Mouse (Mus musculus) large intestine, adult 2 months (tissue): ENCODE results near the gene Ptges2. TPM values are rescaled to one million over a fixed set of nuclear protein-coding genes. Genes with fewer than 3 reads are reported as not detected.

Source experiments
- DNase-seq: peaks from one replicate; pipeline ENCODE4 v3.0.0-alpha.2; 2012; ENCODE audit warnings: low read depth, low spot score
- WGBS: fragments of 180-500 bp; shearing (Covaris S2); methylation state at CpG from one replicate; pipeline ENCODE4 v1.1.7; 2018; 5-methylcytosine and 5-hydroxymethylcytosine counted together
- polyA plus RNA-seq: library from polyadenylated mRNA; depleted of rRNA; stranded (reverse); fragments of >200 nt; gene quantifications from 2 replicates; pipeline ENCODE4 v1.2.3, GENCODE M21; 2012

The Ptges2 gene
- polyA plus RNA-seq, 1 experiment: 50.3 TPM

DNA sequence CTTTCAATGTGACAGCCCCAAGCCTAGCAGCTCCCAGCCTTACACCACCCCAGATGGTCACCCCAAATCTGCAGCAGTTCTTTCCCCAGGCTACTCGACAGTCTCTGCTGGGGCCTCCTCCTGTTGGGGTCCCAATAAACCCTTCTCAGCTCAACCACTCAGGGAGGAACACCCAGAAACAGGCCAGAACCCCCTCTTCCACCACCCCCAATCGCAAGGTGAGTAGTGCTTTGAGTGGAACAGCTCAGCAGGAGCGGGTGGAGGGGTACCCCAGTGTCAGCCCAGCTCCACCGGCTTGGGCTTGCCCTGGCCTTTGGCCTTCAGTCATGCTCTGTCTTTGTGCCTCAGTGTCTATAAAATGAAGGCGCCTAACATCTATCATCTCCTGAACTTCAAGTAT, 28.4 kb upstream of the Ptges2 start:
- 91% methylated on average over 5 of the region's 5 CpGs for WGBS
- DNase-seq: no peak

DNA sequence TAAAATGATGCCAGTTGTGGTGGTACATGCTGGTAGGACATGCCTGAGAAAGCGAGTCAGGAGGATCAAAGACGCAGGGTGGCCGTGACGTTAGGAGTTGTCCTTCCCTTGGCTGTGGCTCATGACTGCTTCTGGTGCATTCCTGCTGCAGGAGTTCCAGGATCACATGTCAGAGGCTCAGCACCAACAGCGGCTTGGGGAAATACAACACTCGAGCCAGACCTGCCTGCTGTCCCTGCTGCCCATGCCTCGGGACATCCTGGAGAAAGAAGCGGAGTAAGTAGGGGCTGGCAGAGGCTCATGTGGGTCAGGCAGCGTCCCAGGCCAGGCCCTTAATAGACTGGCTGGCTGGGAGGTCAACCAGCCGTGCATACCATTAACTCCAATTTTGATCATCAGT, 21.5 kb upstream of the Ptges2 start:
- WGBS: 91% methylated on average over 10 of the region's 10 CpGs
- DNase-seq: no peak

DNA sequence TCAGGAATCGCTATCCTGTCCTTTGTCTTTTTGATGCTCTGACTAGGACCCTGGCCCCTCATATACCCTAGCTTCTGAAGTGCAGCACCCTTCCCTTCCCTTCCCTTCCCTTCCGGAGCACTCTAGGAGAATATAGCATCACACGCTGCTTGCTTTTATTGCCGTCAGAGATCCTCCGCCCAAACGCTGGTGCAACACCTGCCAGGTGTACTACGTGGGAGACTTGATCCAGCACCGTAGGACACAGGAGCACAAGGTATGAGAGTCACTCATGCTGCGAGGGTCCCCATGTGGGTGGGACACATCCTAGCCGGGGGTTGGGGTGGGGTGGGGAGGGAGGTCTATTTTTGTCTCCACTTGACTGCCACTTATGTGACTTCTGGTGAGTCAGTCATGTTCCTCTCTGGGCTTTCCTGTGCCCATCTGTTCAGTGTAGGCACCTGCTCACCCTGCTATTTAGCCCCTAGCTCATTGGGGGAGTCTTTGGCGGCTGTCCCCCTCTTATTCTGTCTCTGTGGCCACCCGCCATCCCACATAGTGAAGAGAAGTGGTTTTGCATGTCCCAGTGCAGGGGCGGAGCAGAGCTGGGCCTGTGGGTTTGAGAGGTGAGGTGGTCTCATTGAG, 20.3 kb upstream of the Ptges2 start:
- 70% methylated on average over 13 of the region's 13 CpGs for WGBS
- no peak for DNase-seq

DNA sequence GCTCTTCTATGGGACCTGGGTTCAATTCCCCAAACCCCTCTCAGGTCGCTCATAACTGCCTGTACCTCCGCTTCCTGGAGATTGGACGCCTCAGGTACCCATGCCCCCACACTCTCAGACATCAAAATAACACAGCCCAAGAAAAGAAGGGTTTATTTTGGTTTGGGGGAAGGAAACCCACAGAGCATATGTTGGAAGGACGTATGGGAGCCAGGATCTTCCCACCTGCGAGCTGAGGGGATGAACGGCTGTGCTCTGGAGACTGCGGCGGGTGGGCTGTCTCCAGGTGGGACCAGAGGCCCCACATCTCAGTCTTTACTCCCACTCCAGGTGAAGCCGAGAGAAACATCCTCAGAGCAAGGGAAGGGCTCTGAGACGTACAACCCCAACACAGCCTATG, 18.7 kb upstream of the Ptges2 start:
- 94% methylated on average over 10 of the region's 10 CpGs for WGBS
- DNase-seq: no peak

DNA sequence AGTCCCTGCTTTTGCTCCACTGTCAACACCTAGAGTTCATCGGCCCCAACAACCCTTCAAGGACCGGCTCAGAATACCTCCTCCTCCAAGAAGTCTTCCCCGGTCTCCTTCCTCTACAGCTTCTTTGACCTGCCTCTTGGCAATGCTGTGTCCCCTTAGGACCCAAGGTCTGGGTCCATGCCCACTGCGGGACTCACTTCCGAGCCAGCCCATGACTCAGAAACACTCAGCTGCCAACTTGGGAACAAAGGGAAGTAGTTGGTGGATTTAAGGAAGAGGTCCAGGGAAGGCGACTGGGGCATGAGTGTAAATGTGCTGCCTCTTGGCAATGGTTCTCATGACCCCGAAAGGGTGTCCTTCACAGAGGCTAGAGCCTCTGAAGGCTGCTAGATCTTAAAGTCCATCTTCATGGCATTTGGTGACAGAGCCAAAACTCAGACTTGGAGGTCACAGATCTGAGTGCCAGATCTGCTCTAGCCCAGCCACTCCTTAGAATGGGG, 15.6 kb upstream of the Ptges2 start:
- DNase-seq: no peak
- WGBS: 76% methylated on average over 7 of the region's 7 CpGs

DNA sequence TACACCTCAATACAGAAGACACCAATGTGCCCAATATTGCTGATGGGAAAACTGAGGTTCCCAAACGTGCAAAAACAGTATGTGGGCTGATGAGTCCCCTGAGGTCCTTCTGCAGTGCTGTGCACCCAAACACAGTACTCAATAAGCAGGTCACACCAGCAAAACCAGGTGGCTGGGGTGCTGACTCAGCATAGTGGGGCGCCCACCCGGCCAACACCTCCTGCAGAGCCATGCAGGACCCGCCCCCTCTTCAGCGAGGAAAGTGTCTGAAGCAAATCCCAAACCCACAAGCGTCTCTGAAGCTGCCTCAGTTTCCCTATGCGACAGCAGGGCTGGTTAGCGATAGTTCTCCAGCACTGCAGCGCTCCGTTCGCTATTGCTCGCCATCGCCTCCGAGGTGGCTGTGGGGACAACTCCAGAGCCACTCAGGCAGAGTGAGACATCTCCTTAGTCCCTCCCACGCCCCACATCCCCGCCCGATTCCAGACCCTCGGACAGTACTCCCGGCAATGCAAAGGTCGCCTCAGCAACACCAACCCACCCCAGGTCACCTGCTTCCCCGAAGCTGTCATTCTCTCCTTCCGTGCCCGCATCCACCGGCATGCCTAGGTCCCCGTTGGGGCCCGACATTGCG, 14.4 kb upstream of the Ptges2 start:
- no peak for DNase-seq
- WGBS: under 1% methylated on average over 27 of the region's 27 CpGs

DNA sequence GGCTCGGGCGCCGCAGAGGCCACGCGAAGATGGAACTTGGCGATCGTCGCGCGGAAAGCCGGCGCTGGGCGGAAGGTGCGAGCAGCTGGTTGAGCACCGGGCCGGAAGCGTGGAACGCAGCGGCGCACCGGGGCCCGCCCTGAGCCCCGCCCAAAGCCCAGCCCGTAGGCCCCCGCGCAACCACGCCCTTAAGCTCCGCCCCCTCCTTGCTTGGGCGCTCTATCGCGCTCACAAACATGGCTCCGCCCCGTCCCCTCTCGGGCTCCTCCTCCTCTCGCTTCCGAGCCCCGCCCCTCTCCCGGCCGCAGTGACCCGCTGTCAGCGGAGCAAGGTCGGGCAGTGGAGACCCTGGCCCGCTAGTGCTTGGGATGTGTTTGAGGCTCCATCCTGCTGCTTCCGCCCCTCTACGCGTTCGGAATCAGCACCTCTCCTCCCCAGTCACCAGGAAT, 13.9 kb upstream of the Ptges2 start, which contains the start of gene 1110008P14Rik:
1110008P14Rik (minus strand) TSS at position 164 of the 449 bp plus-strand sequence.
- WGBS: under 1% methylated on average over 43 of the region's 47 CpGs
- DNase-seq: peak; percentile 87

DNA sequence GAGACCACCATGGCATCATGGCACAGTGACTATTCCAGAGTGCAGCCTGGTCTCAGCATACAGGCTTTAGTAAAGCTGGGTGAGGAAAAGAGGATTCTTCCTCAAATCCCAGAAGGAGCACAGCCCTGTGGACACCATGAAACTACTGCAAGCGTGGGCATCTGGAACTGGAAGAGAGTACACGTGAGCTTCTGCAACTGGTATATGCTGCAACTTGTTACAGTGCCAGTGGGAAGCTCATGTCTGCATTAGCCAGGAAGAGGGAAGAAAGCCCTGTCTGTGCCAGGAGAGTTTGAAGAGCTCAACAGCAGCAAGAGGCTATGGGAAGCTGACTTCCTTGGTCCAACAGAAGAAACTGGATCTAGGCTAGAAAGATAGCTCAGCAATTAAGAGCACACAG, 13.0 kb upstream of the Ptges2 start:
- DNase-seq: no peak
- 73% methylated on average over 2 of the region's 2 CpGs for WGBS

DNA sequence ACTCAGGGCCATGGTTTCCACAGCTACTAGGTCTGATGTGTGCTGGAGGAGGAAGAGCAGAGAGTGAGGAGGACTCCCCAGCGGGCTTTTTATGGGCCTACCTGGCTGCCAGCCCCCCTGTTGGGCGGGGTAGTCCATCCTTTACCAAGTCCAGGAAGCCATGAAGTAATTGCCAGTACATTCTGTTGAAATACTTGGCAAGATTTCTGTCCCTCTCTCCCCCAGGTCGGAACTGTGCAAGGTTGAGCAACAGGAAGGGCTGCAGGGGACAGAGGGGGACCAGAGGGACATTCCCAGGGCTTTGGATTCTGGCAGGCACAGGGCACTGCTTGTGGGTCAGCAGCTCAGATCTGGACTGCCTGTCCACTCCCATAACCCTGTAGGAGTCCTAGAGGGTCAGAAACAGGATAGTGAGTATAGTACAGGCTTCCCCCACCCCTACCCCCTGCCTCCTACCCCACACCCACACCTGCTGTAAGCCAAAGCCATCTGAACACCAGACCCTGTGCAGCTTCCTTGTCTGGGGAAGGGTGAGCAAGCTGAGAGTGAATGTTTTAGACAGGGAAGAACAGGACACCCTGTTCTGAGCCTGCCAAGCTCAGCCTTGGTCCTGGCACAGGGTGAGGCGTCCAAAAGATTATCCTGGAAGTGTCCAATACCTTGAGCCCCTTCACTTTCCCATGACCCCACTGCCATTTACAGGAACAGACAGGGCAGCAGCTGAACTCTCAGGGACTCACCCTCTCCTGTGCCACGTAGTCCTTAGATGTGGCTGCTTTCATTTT, 7.8 kb upstream of the Ptges2 start, which contains the start of gene Lcn2:
Lcn2 (minus strand) TSS at position 547 of the 785 bp plus-strand sequence.
- DNase-seq: no peak
- WGBS: 44% methylated on average over 5 of the region's 5 CpGs

DNA sequence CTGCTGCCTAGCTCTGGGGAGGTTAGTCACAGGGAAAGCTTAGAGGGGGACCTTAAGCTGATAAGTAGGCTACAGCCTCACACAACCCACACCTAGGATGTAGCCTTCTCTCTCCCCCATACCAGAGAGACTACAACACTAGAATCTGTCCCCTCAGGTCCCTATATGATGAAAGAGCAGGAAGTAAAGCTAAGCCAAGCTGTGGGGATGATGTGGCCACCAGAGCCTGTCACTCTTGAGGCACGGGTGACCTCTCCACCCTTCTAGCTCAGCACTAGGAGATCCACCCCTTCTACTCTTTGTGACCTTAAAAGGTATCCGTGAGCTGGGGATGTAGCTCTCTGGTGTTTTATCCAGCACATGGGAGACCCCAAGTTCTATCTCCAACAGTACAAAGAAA, 6.5 kb upstream of the Ptges2 start:
- no peak for DNase-seq
- WGBS: 79% methylated on average over 2 of the region's 2 CpGs

DNA sequence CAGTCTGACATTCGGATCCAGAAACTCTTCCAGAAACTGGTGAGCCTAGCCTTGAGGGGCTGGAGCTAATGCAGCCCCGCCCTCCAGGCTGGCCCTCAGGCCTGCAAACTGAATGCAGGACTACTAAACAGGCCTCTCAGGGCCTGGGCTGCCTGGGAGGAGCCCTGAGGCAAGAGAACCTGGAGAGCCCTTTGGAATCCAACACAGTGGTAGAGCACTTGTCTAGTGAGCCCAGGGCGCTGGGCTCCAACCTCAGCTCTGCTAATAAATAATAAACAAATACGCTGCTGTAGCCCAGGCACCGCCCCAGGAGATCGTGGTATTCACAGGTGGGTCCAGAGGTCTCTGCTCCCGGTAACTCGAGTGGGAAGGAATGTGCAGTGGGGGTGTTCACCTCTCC, 4.8 kb upstream of the Ptges2 start:
- WGBS: 75% methylated on average over 8 of the region's 8 CpGs
- DNase-seq: no peak

DNA sequence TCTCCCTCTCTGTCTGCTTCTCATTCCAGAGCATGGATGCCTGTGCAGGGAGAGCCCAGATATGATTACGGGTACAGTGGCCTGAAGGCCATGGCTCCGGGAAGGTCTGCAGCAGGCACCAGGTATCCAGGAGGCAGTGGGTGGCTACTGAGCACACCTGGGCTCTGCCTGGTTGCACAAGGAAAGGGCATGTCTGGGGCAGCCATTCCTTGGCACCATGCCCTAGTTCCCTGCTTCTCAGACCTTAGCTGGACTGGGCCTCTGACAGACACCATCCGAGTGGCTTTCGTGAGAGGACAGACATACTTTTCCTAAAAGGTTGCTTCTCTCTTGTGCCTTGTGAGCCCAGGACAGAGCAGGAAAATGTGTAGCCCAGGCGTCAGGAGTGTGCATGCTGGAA, 3.6 kb upstream of the Ptges2 start:
- 67% methylated on average over 5 of the region's 5 CpGs for WGBS
- no peak for DNase-seq

DNA sequence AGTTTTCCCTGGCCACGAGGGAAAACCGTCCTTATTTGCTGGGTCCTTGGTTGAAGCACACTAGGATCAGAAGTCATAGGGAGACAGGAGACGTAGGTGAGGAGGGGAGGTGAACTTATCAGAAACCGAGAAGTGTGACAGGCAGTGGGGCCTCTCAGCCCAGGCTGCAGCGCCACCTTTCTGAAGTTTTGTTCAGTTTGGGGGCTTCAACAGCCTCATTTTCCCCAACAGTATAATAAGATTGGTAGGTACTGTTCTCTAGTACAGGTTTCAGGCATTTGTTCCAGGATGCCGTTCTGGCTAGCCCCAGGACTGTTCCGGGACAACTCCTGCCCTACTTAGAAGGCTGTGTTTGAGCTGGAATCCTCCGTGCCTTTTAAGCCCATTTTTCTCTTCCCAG, 723 bp upstream of the Ptges2 start:
- WGBS: 1% methylated on average over 8 of the region's 8 CpGs
- no peak for DNase-seq

DNA sequence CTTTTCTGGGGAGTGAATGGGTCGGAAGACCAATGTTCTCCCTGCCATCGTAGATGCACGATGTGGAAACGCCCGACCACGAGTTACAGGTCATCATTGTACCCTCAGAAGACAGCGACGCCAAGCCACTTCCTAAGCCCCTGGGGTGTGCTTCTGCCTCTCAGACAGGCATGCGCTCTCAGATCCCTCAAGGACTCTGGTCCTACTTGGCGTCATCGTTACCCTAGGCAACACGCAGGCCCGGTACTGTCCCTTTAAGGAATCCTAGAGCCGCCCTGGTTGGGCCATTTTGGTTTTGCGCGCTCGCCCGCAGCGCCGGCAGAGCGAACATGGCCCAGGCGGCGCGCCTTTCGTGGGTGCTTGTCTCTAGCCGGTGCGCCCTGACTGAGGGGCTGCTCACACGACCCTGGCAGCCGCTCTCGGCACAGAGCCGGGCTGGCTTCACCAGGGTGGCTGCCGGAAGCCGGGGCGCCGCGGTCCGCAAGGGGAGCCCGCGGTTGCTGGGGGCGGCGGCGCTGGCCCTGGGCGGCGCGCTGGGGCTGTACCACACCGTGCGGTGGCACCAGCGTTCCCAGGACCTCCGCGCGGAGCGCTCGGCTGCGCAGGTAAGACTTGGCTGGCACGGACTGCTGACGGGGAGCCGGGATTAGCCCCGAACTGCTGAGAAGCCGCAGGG, 388 bp downstream of the Ptges2 start:
- under 1% methylated on average over 59 of the region's 59 CpGs for WGBS
- peak; percentile 84 for DNase-seq

DNA sequence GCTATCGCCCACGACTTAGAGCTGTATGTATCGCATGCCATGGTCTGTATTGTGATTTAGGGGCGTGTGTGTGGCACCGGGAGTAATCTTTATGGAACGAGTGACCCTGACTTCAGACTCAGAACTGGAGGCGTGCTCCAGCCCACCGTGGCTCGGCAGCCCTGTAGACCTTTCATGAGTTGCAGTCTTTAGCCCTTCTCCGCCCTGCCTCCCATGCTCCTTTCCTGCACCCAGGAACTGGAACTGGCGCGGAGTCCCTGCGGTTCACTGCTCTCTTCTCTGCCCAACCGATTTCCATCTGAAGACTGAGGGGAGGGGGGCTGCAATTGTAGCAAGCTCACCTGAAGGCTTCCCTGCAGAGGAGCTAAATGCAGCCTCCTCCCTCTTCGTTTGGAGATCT, 999 bp downstream of the Ptges2 start:
- DNase-seq: no peak

DNA sequence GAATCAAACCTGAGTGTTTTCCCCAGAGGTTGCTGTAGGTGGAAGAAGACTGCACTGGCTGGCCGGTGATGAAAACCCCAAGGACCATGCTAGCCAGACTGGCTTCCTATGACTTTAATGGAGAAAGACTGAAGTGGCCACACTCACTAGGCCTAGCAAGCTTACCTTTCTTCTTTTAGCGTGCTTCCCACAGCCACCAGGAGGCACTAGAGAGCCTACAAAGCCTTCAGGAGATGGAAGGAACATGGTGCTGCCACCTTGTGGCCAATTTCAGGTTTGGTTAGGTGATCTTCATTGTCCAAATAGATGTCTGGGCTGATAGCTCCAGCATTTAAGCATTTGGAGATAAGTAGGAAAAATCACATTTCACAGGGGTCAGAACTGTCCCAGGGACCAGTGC, 9.0 kb downstream of the Ptges2 start:
- WGBS: 20% methylated on average over 2 of the region's 2 CpGs
- DNase-seq: peak; percentile 100

More for the DNA sequence above, 999 bp downstream of the Ptges2 start:
- 0% methylated on average over 15 of the region's 15 CpGs for WGBS

DNA sequence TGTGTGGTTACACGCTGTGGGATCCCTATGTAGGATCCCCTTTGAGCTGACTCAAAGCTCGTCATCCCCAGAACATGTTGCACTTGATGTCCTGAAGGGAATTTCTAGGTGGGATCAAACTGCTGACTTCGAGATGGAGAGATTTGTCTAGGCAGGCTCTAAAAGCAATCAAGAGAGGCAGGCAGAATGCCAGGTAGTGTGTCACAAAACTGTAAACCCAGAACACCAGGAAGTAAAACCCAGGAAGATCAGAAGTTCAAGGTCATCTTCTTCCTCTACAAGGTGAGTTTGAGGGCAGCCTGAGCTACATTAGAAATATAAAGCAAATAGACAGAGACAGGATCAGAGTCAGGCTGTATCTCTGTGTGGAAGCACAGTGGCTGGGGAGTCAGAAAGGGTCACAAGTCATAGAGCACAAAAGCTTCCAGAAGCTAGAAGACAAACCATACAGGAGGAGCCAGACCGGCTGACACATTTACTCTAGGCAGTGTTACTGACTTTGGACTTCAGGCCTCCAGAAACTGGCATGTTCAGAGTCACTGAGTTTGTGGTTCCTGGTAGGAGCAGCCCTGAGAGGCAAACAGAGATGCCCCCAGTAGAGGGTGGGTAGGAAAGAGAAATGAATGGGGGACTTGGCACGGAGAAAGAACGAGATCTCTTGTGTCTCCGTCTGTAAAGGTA, 11.6 kb downstream of the Ptges2 start:
- no peak for DNase-seq
- 74% methylated on average over 7 of the region's 7 CpGs for WGBS

DNA sequence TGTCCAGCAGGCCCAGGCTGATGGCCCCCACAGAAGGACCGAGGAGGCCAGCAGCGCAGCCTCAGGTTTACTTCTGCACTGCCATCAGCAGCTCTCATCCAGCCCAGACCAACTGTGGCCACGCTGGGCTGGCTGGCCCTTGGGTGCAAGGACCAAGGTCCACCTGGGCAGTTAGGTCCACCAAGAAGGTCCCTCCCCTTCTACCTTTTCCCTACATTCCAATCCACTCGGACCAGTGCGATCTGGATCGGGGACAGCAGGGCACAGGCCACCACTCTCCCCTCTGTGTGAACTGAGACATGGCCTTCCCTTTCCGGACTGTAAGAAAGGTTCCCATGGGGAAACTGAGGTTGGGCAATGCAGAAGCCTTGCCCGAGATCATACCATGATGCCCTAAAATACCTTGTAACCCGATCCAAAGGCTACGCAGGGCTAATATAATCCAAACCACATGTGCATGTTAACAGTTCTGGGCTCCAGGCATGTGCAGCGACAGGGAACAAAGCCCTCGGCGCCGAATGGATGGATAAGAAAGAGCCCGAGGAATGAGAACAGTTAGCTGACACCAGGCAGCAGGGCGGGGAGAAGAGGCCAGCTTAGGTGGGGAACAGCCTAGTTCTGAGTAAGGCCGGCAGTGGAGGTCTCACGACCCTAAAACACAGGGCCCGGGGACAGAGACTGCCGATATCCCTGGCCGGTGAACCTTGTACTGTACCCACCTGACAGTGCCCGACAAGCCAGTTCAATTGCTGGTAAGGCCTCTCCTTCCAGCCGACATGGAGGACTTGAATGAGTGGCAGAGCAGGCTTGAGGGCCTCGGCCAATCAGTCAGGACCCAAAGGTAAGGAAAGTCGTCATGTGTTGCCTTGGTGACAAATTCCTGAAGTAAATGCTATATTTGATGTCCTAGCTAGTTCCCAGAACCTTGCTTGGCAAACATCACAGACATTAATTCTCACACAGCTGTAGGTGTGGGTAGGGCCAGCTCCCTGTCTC, 13.0 kb downstream of the Ptges2 start:
- 60% methylated on average over 25 of the region's 25 CpGs for WGBS
- DNase-seq: no peak
